Mouse (Mus musculus) yolk sac, embryonic 10.5 days (tissue): ENCODE results near the gene Lrrtm4.

Experiments
- DNase-seq: peaks from one replicate; pipeline ENCODE4 v3.0.0-alpha.2; 2017; ENCODE audit warnings: low spot score

Lrrtm4 gene

GRCm38 (mm10) chr6:80733416-80733815 lies 714.7 kb downstream of the Lrrtm4 start:
- no peak for DNase-seq

- DNase-seq: no peak
Measured at GRCm38 (mm10) chr6:80750769-80751168, 732.1 kb downstream of the Lrrtm4 start.

GRCm38 (mm10) chr6:80760641-80761204 lies 742.0 kb downstream of the Lrrtm4 start:
- DNase-seq: no peak

GRCm38 (mm10) chr6:80786282-80786681 lies 767.6 kb downstream of the Lrrtm4 start:
- DNase-seq: no peak

- peak; percentile 22 for DNase-seq
Measured at GRCm38 (mm10) chr6:80823753-80824152, 805.1 kb downstream of the Lrrtm4 start.

- no peak for DNase-seq
Measured at GRCm38 (mm10) chr6:80839784-80840183, 821.1 kb downstream of the Lrrtm4 start.

- no peak for DNase-seq
Measured at GRCm38 (mm10) chr6:80845294-80845693, 826.6 kb downstream of the Lrrtm4 start.

GRCm38 (mm10) chr6:80856910-80857543 lies 838.4 kb downstream of the Lrrtm4 start:
- no peak for DNase-seq
